Mouse (Mus musculus) gonadal fat pad, adult 2 months (tissue): ENCODE measurements at regions not wholly inside any gene's neighbourhood (a gene's known extent, or its start where the extent isn't known, plus 50 kb on each side); places are given as distances from the start of the nearest gene placed in this dataset.

ENCODE experiments used
- DNase-seq: peaks from one replicate; pipeline ENCODE4 v3.0.0-alpha.2; 2012; ENCODE audit warnings: low read depth

- no peak for DNase-seq
These were observed 83.1 kb upstream of the Ptpn1 start for GRCm38 (mm10) chr2:167848468-167849440.

GRCm38 (mm10) chr2:167847281-167848077 is 84.4 kb upstream of the Ptpn1 start:
- DNase-seq, result no peak

- DNase-seq, result no peak
These were observed 86.5 kb upstream of the Ptpn1 start for GRCm38 (mm10) chr2:167845370-167845769.

- DNase-seq, result no peak
These were observed 87.3 kb upstream of the Ptpn1 start for GRCm38 (mm10) chr2:167844556-167844955.

GRCm38 (mm10) chr2:167843921-167844320 is 87.9 kb upstream of the Ptpn1 start:
- no peak for DNase-seq

GRCm38 (mm10) chr2:167842993-167843392 is 88.9 kb upstream of the Ptpn1 start:
- no peak for DNase-seq

- DNase-seq, result no peak
These were observed 89.4 kb upstream of the Ptpn1 start for GRCm38 (mm10) chr2:167842473-167842872.

GRCm38 (mm10) chr2:167841339-167842240 is 90.3 kb upstream of the Ptpn1 start:
- no peak for DNase-seq

GRCm38 (mm10) chr2:167840344-167840743 is 91.5 kb upstream of the Ptpn1 start:
- DNase-seq, result no peak

GRCm38 (mm10) chr2:167839324-167839981 is 92.4 kb upstream of the Ptpn1 start:
- DNase-seq, result no peak

- DNase-seq, result no peak
These were observed 94.3 kb upstream of the Ptpn1 start for GRCm38 (mm10) chr2:167837596-167837995.

- DNase-seq, result no peak
These were observed 95.2 kb upstream of the Ptpn1 start for GRCm38 (mm10) chr2:167836611-167837010.

GRCm38 (mm10) chr2:167834605-167835004 is 97.3 kb upstream of the Ptpn1 start:
- no peak for DNase-seq

GRCm38 (mm10) chr2:167833290-167833953 is 98.4 kb upstream of the Ptpn1 start:
- DNase-seq, result no peak

GRCm38 (mm10) chr2:167831076-167832039 is 100.5 kb upstream of the Ptpn1 start:
- no peak for DNase-seq

GRCm38 (mm10) chr2:167828258-167828657 is 103.6 kb upstream of the Ptpn1 start:
- DNase-seq, result no peak

GRCm38 (mm10) chr2:167826922-167827703 is 104.7 kb upstream of the Ptpn1 start:
- DNase-seq, result no peak

- DNase-seq, result no peak
These were observed 108.3 kb upstream of the Ptpn1 start for GRCm38 (mm10) chr2:167823513-167823912.
